Mouse (Mus musculus) adrenal gland, adult 18-20 months (tissue): ENCODE results near the gene Nmur1. TPM values are rescaled to one million over a fixed set of nuclear protein-coding genes. Genes with fewer than 3 reads are reported as not detected.
A peak's percentile ranks its signal among the peaks of the same experiment; 100 is the strongest.

ENCODE experiments used
- DNase-seq, 2 experiments: peaks; one replicate each; pipeline ENCODE4 v3.0.0; 2021 to 2022; ENCODE audit warnings: low spot score in 2 of 2
- long read RNA-seq, 2 experiments: library from polyadenylated mRNA; stranded (forward); transcript quantifications; one replicate each; pipeline ENCODE4 v2.0.0; 2021
- total RNA-seq, 2 experiments: library from RNA; stranded (reverse); gene quantifications; 1 replicate in 1 of 2; 2 replicates in 1 of 2; pipeline ENCODE4 v1.2.3; 2021

Nmur1 gene
- total RNA-seq = not detected
- long read RNA-seq, experiment 1 = 0 reads
- long read RNA-seq, experiment 2 = 0 reads

DNA sequence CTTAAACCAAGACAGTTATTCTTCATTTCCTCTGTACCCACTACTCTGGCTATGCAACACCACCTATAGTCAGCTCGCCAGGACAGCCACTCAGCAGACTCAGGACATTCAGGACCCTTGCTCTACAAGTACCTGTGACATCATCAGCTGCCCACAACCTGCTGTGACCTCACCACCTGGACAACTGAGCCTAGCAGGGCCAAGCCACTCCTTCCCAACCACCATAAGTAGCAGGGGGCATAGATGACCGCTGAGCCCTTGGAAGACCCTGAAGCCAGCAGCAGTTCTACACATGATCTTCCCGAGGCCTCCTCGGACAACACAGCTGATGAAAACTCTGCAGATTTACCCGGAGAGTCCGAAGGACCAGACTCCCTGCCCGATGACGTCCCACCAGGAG lies at the start of gene Nmur1, which contains the start of gene Tex44:
TSS of gene Nmur1 (minus strand) at position 101 of the 400 bp plus-strand sequence.
TSS of gene Tex44 (plus strand) at position 202 of the 400 bp plus-strand sequence.
- no peak for DNase-seq

DNA sequence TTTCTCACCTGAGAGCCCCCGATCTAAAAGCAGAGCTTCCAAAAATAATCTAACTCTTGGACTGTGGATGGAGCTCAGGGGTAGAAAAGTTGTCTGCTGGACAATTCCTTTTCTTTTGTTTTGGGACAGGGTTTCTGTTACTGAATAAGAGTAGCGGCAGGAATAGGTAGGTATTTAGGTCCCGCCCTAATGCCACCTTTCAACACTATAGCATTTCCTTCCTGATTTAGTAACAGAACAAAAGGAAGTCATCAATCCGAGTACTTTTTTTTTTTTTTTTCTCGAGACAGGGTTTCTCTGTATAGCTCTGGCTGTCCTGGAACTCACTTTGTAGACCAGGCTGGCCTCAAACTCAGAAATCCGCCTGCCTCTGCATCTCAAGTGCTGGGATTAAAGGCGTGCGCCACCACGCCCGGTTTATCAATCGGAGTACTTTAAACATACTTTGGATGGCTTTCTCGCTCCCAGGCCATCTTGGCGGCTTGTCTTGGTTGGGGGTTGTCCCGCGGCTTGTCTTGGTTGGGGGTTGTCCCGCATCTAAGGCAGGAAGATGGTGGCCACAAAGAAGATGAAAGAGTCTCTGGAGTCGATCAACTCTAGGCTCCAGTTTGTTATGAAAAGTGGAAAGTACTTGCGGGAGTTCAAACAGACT lies 47.2 kb upstream of the Nmur1 start:
- DNase-seq = no peak

DNA sequence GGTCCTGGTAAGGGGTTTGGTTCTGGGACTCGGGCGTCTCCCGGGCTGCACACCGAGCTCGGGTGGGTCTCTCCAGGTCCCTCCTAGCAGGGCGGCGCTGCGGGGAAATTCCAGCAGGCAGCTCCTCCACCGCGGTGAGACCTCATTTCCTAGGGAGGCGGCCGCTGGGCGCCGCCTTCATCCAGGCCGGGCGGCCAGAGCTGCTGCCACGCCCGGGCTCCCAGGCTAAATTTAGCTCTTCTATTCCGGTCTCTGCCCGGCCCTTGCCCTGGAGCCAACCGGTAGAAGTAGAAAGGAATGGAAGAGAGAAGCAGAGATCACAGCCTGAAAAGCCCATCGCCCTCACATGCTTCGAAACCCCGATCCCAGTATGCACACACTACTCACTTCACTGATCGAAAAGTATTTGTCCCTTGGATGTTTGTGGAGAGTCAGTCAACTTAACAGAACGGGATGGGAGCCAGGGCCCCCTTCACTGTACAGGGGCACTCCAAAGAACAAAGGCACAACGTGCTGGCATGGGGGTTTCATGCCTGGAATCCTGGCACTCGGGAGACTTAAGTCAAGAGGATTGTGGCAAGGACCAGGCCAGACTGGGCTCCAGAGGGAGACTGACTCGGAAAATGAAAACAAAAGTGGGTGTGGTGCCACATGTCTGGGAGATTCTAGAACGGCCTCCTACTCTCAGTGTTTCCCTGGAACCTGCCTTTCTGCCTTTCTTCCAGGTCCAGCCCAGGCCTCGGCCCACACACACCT lies 46.3 kb upstream of the Nmur1 start:
- peak; percentile 60 to 74 for DNase-seq

- peak in 1 of 2 experiments; percentile 39 for DNase-seq
Observed at GRCm38 (mm10) chr1:86471504-86471961, 45.5 kb upstream of the Nmur1 start.

DNA sequence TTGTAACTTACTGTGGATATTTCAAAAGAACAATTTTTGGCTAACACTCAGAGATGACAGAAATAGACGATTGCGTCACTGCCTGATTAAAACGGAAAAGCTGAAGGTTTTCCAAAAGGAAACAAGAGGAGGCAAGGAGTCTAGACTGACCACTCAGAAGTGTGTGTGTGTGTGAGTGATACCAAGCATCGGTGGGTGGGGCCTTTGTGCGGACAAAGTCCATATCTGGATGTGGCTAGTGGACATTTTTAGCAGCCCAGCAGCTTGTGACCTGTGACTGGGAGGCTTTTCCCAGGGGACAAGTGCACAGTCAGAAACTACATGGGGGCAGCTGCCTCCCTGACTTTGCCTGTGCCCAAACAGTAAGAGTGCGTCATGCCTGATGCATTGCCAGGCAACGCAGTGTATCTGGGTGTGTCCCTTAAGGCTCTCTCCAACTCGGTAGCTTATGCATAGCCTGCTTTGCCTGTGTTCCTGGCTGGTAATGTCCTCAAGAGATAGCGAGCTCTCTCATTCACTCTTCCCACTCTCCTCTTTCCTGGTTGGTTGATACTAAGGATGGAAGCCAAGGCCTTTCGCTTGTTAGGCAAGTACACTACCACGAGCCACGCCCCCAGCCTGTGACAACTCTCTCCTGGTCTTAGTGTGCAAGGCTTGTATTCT lies 44.6 kb upstream of the Nmur1 start:
- DNase-seq = peak; percentile 67 to 69

DNA sequence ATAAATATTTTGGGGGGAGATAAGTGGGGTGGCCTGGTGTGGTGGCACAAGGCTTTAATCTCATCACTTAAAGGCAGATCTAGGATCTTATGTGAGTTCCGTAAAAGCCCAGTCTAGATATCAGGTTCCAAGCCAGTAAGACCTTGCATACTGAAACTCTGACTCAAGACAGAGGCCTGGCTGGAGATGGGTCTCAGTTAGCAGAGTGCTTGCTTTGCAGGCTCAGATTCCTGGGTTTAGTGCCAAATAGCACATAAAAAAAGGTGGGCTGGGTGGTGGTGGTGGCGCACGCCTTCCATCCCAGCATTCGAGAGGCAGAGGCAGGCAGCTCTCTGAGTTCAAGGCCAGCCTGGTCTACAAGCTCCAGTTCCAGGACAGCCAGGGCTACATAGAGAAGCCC lies 43.8 kb upstream of the Nmur1 start:
- DNase-seq = no peak

DNA sequence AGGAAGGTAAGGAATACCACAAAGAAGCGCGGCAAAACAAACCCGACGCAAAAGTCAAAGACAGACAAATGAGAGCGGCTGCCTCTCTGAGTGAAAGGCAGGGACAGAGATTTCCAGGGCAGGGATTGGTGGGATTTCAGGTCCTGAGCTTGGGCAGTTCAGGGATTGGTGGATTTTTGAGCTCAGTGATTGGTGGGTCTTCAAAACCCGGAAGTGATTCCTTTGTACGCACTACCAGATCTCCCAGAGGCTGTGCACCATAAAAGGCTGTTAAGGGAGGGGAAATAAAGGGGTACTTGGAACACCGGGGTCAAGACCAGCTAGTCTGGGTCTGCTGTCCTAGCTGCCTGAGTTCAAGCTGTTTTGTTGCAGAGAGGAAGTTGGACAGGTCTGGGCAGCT lies 41.4 kb upstream of the Nmur1 start:
- DNase-seq = no peak

DNA sequence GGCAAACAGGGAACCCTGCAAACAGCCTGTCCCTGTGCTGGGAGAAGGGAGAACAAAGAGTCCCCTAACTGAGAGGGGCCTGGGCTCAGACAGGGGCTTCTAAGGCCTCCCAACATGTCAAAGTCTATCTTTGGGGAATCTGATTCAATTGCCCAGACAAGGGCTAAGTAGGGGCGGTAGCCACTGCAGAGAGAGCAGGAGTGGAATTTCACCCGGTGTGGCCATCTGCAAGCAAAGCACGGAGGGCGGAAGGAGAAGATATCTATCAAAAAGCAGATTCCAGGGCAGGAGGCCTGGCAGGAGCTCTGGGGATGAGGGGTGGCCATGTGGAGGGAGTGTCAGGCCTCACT lies 38.8 kb upstream of the Nmur1 start:
- DNase-seq = no peak

DNA sequence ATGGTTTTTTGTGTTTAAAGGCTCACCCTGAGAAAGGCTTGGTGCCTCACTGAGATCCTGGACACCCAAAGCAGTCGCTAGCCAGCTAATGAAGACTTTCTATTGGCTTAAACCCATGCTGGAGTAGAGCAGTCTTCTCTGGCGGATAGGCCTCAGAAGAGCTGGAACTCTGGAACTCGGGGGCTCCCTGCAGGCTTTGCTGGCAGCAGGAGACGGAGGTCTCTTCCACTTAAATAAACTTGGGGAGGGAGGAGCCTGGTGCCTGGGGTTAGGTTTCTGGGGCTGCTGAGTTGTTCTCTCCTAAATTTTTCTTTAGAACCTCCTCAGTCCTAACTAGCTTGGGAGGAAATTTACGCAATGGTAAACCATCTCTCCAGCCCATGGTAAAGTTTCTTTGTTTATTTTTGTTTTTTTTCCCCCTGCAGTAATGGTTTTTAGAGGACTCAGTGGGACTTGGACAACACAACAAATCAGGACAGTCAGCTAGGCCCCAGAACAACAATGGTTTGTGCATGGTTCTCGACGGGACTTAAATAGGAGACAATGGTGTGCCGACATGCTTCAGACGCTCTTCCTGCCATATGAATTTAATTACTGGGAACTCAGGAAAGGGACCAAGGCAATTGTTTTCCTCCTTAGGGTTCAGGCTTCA lies 38.3 kb upstream of the Nmur1 start:
- DNase-seq = no peak

- DNase-seq = no peak
Observed at GRCm38 (mm10) chr1:86459371-86459770, 33.3 kb upstream of the Nmur1 start.

DNA sequence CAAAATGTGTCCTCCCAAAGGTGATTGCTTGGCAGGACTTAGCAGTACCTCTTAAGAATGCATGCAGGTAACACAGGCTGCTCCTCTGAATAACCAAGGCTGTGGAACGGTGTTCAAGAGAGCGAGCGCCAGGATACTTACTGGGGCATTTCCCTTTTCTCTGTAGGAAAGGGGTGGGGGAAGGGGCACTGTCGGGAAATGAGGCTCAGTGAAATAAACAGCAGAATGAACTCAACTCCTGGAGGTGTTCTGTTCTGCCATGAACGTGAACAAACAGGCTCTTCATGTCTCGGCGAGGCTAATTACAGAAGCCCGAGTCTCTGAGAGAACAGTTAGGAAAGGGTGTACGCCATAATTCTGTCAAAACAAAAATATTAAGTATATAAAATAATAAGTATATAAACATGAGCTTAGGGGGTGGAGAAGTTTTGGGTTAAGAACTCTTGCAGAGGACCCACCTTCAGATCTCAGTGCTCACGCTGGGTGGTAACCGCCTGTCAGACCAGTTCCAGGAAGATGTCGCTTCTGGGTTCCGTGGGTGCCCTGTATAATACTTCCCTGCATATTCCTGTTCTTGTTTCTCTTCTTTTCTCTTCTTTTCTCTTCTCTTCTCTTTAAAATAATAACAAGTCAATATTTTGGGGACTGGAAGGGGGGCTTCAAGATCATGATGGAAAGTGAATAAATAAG lies 31.0 kb upstream of the Nmur1 start:
- no peak for DNase-seq

- no peak for DNase-seq
Observed at GRCm38 (mm10) chr1:86452713-86453112, 26.7 kb upstream of the Nmur1 start.

- DNase-seq = no peak
Observed at GRCm38 (mm10) chr1:86449966-86450365, 23.9 kb upstream of the Nmur1 start.

- DNase-seq = no peak
Observed at GRCm38 (mm10) chr1:86448272-86448671, 22.2 kb upstream of the Nmur1 start.

GRCm38 (mm10) chr1:86447596-86448171 lies 21.7 kb upstream of the Nmur1 start:
- no peak for DNase-seq

DNA sequence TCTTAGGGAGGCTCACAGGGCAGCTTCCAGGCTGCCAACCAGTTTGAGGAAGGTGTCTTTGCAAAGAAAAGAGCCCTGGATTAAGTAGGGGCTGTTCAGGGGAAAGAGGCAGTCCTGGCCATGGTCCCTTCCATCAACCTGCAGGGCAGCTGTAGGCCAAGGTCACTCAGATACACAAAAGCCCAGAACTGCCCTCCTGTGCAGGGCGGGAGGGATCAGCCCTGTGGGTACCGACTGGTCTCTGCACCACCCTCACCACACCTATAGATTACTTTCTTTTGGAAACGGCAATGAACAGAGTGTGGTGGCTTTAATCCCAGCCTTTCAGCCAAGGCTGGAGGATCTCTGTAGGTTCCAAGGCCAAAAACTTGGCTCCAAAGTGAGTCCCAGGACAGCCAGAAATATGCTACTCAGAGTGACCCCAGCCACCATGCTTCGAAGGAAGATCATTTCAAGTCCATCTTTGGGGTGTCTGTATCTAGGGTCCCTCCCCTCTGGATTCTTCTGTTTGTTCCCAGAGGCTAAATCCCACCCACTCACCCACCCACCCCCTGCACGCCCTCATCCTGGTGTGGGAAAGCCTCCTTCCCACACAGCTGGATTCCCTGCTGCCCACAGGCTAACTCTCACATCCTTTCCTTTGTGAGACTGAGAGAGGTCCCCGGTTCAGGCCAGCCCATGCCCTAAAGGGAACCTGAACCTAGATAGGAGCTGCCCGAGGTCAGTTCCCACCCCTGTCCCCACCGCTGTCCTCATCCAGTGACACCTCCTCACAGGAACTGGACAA lies 17.6 kb upstream of the Nmur1 start:
- DNase-seq = no peak

- no peak for DNase-seq
Observed at GRCm38 (mm10) chr1:86442832-86443231, 16.8 kb upstream of the Nmur1 start.

- peak; percentile 91 to 94 for DNase-seq
Observed at GRCm38 (mm10) chr1:86441980-86442831, 16.2 kb upstream of the Nmur1 start.

DNA sequence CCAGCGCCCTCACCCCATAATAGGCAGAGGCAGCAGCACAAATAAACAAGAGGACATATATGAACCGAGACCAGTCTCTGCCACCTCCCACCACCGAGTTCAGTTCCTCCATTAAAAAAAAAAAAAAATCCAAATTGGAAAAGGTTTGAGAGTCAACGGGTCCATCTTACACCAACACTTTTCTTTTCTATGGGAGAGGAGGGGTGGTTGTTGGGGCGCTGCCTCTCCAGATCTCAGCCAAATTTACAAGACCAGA lies 15.6 kb upstream of the Nmur1 start:
- no peak for DNase-seq
